Mouse (Mus musculus): Measurements from ENCODE around the gene Cks1b. TPM values are rescaled to one million over a fixed set of nuclear protein-coding genes. Genes with fewer than 3 reads are reported as not detected.
A peak's percentile ranks its signal among the peaks of the same experiment; 100 is the strongest.

The Cks1b gene
- polyA plus RNA-seq, 1 experiment, result 16.5 TPM

GRCm38 (mm10) chr3:89367338-89367737 lies 50.8 kb downstream of the Cks1b start:
- H3K36me3 ChIP-seq (ENCODE audit: control insufficient read depth, insufficient read depth, low read length), result no peaks in the 10 kb centered on the region
- TF ChIP-seq CTCF (IDR thresholded peaks at IDR 0.05; ENCODE audit: control insufficient read depth, insufficient read depth, insufficient replicate concordance, low read depth, low read length), result no peak
- TF ChIP-seq POLR2A (IDR thresholded peaks at IDR 0.05; ENCODE audit: control insufficient read depth, low read depth, low read length), result no peak
- H3K4me1 ChIP-seq (ENCODE audit: control insufficient read depth, insufficient read depth, low read length), result peaks cover 5% of the 10 kb centered on the region
- no peaks in the 10 kb centered on the region for H3K27me3 ChIP-seq (ENCODE audit: control insufficient read depth, insufficient read depth, low read length)
- no peak overlapping the region for H3K27ac ChIP-seq (ENCODE audit: control insufficient read depth, insufficient read depth, low read depth, low read length)
- H3K4me3 ChIP-seq (ENCODE audit: control insufficient read depth, low read depth, low read length), result peak overlapping the region; percentile 74

GRCm38 (mm10) chr3:89365486-89366414 lies 52.4 kb downstream of the Cks1b start:
- H3K27ac ChIP-seq (ENCODE audit: control insufficient read depth, insufficient read depth, low read depth, low read length), result no peak overlapping the region
- H3K4me3 ChIP-seq (ENCODE audit: control insufficient read depth, low read depth, low read length), result peak overlapping the region; percentile 74
- peaks cover 5% of the 10 kb centered on the region for H3K4me1 ChIP-seq (ENCODE audit: control insufficient read depth, insufficient read depth, low read length)
- H3K36me3 ChIP-seq (ENCODE audit: control insufficient read depth, insufficient read depth, low read length), result no peaks in the 10 kb centered on the region
- no peaks in the 10 kb centered on the region for H3K27me3 ChIP-seq (ENCODE audit: control insufficient read depth, insufficient read depth, low read length)
- no peak for TF ChIP-seq CTCF (IDR thresholded peaks at IDR 0.05; ENCODE audit: control insufficient read depth, insufficient read depth, insufficient replicate concordance, low read depth, low read length)
- TF ChIP-seq POLR2A (IDR thresholded peaks at IDR 0.05; ENCODE audit: control insufficient read depth, low read depth, low read length), result no peak

Other genes starting within 250 kb of the Cks1b start
- 70.9 and 73.0 TPM in 2 replicates for gene Scamp3, start 240.9 kb downstream of the Cks1b start, polyA plus RNA-seq (2012; rRNA removed)
- 5.7 and 7.1 TPM in 2 replicates for gene Fam189b, start 235.2 kb downstream of the Cks1b start, polyA plus RNA-seq (2012; rRNA removed)
- gene Gba, start 215.5 kb downstream of the Cks1b start, polyA plus RNA-seq (2012; rRNA removed), result 17.4 and 19.9 TPM in 2 replicates
- gene Thbs3, start 203.2 kb downstream of the Cks1b start, polyA plus RNA-seq (2012; rRNA removed), result 66.6 and 73.2 TPM in 2 replicates
- gene Mtx1, start 191.3 kb downstream of the Cks1b start, polyA plus RNA-seq (2012; rRNA removed), result 482 and 525 TPM in 2 replicates
- gene Muc1, start 189.3 kb downstream of the Cks1b start, polyA plus RNA-seq (2012; rRNA removed), result 35.1 and 38.3 TPM in 2 replicates
- gene Krtcap2, start 172.4 kb downstream of the Cks1b start, polyA plus RNA-seq (2012; rRNA removed), result 30.7 and 43.7 TPM in 2 replicates
- 27.7 and 27.9 TPM in 2 replicates for gene Trim46, start 172.1 kb downstream of the Cks1b start, polyA plus RNA-seq (2012; rRNA removed)
- 42.2 and 53.9 TPM in 2 replicates for gene Dpm3, start 159.0 kb downstream of the Cks1b start, polyA plus RNA-seq (2012; rRNA removed)
- 9.7 and 12.7 TPM in 2 replicates for gene Slc50a1, start 147.8 kb downstream of the Cks1b start, polyA plus RNA-seq (2012; rRNA removed)
- 1.1 and 1.7 TPM in 2 replicates for gene Efna1, start 137.2 kb downstream of the Cks1b start, polyA plus RNA-seq (2012; rRNA removed)
- 9.9 and 13.3 TPM in 2 replicates for gene Efna3, start 95.4 kb downstream of the Cks1b start, polyA plus RNA-seq (2012; rRNA removed)
- 1.1 and 1.6 TPM in 2 replicates for gene Efna4, start 80.4 kb downstream of the Cks1b start, polyA plus RNA-seq (2012; rRNA removed)
- 39.7 and 51.1 TPM in 2 replicates for gene Adam15, start 68.4 kb downstream of the Cks1b start, polyA plus RNA-seq (2012; rRNA removed)
- 108 and 110 TPM in 2 replicates for gene Dcst2, start 56.4 kb downstream of the Cks1b start, polyA plus RNA-seq (2012; rRNA removed)
- 74.5 and 81.0 TPM in 2 replicates for gene Dcst1, start 53.1 kb downstream of the Cks1b start, polyA plus RNA-seq (2012; rRNA removed)
- 4.4 and 5.9 TPM in 2 replicates for gene Zbtb7b, start 23.6 kb downstream of the Cks1b start, polyA plus RNA-seq (2012; rRNA removed)
- gene Lenep, start 15.6 kb downstream of the Cks1b start, polyA plus RNA-seq (2012; rRNA removed), result not detected in 2 replicates
- gene Flad1, start 6.5 kb downstream of the Cks1b start, polyA plus RNA-seq (2012; rRNA removed), result 67.6 and 71.8 TPM in 2 replicates
- 15.7 and 17.3 TPM in 2 replicates for gene Shc1, start 60 bp upstream of the Cks1b start, polyA plus RNA-seq (2012; rRNA removed)
- 18.1 and 19.6 TPM in 2 replicates for gene Pygo2, start 11.8 kb upstream of the Cks1b start, polyA plus RNA-seq (2012; rRNA removed)
- 8.2 and 9.9 TPM in 2 replicates for gene Pbxip1, start 18.3 kb upstream of the Cks1b start, polyA plus RNA-seq (2012; rRNA removed)
- gene Pmvk, start 36.2 kb upstream of the Cks1b start, polyA plus RNA-seq (2012; rRNA removed), result 21.0 and 23.1 TPM in 2 replicates
- 1.7 and 2.3 TPM in 2 replicates for gene Kcnn3, start 101.8 kb upstream of the Cks1b start, polyA plus RNA-seq (2012; rRNA removed)

Data from testis, adult 2 months (tissue).